Mouse (Mus musculus): Measurements from ENCODE around the gene Stub1. TPM values are rescaled to one million over a fixed set of nuclear protein-coding genes. Genes with fewer than 3 reads are reported as not detected.

Stub1 gene
- total RNA-seq, 2 experiments from 2014 or later = 149 to 158 TPM

- DNase-seq = no peak
Measured at GRCm38 (mm10) chr17:25786280-25786679, 46.9 kb downstream of the Stub1 start, which contains the start of gene Ccdc78. Ccdc78 (plus strand) TSS chr17:25786580.

GRCm38 (mm10) chr17:25785281-25785745, 47.9 kb downstream of the Stub1 start, which contains the start of gene Haghl:
Haghl (minus strand) TSS chr17:25785673.
- peak; percentile 96 for DNase-seq

GRCm38 (mm10) chr17:25783861-25784574, 49.2 kb downstream of the Stub1 start:
- DNase-seq = no peak

DNA sequence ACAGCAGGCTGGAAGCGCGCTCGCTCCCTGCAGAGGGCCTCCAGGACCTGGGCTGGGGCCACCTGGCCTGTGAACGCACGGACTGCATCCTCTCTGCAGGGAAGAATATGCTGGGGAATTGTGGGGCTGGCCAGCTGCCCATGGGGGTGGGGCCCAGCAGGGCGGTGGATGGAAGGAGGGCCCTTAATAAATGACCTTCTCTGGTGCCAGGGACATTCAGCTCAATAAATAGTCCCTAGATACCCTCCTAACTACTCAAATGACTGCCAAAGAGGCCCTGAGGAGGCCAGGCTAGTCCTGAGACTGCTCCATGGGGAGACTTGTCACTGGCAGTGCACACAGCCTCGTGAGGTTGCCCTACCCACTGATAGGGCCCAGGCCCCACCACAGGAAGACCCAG, 50.1 kb downstream of the Stub1 start:
- peak; percentile 62 for DNase-seq

DNA sequence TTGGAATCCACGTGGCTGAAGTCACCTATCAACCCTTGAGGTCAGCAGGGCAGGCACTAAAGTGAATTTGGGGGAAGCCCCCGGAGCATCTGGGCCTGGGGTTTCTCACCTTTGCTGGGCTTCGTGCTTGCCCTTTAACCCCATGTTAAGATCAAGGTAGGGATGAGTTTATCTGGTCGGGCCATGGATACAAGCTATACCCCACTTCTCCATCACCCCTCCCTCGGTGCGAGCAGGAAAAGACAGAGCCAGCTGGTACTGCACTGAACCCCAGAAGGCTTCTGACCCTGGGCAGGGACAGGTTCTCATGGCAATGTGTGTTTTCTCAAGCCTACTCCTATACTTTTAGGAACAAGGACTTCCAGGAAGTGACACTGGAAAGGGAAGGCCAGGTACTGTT, 51.9 kb downstream of the Stub1 start:
- no peak for DNase-seq

Small RNA genes lying within 50 kb of the gene (microRNA-seq; reads per million reads assigned to microRNA genes)
- gene Mir3082 = 1.4 to 2.1 reads per million in 2 experiments
- gene Mir6966 = 2.4 to 4.1 reads per million in 2 experiments

Other genes with a start within 250 kb of the Stub1 start
- 1 to 10 TPM in 1 of 2 experiments, not detected in 1; 2.3 TPM for gene Gng13, start 116.2 kb downstream of the Stub1 start, total RNA-seq (2021)
- gene Chtf18, start 106.0 kb downstream of the Stub1 start, total RNA-seq (2021) = 10 to 100 TPM; 12.6 to 13.6 TPM
- 1 to 10 TPM; 5.4 to 6.6 TPM for gene Rpusd1, start 105.7 kb downstream of the Stub1 start, total RNA-seq (2021)
- gene Mslnl, start 97.4 kb downstream of the Stub1 start, total RNA-seq (2021) = not detected
- 10 to 100 TPM; 38.4 to 43.3 TPM for gene Msln, start 79.0 kb downstream of the Stub1 start, total RNA-seq (2021)
- gene Narfl, start 59.6 kb downstream of the Stub1 start, total RNA-seq (2021) = 10 to 100 TPM; 41.7 to 46.9 TPM
- gene Haghl, start 47.7 kb downstream of the Stub1 start, total RNA-seq (2021) = 10 to 100 TPM; 27.8 to 29.4 TPM
- not detected for gene Ccdc78, start 46.8 kb downstream of the Stub1 start, total RNA-seq (2021)
- gene Fam173a, start 40.5 kb downstream of the Stub1 start, total RNA-seq (2021) = 10 to 100 TPM; 41.0 to 44.2 TPM
- 1 to 10 TPM in 1 of 2 experiments, under 1 TPM in 1; 0.86 to 1.2 TPM for gene AC134908.4, start 37.7 kb downstream of the Stub1 start, total RNA-seq (2021)
- 10 to 100 TPM; 48.4 to 49.3 TPM for gene Metrn, start 36.3 kb downstream of the Stub1 start, total RNA-seq (2021)
- 1 to 10 TPM in 1 of 2 experiments, under 1 TPM in 1; 0.93 to 1.2 TPM for gene Fbxl16, start 24.3 kb downstream of the Stub1 start, total RNA-seq (2021)
- gene Wdr24, start 9.8 kb downstream of the Stub1 start, total RNA-seq (2021) = 10 to 100 TPM in 1 of 2 experiments, 1 to 10 TPM in 1; 10.0 to 12.3 TPM
- 10 to 100 TPM; 34.7 to 37.4 TPM for gene Jmjd8, start 4.5 kb downstream of the Stub1 start, total RNA-seq (2021)
- 1 to 10 TPM; 2.0 to 2.5 TPM for gene Rhbdl1, start 3.9 kb upstream of the Stub1 start, total RNA-seq (2021)
- gene Gm20683, start 8.4 kb upstream of the Stub1 start, total RNA-seq (2021) = 1 to 10 TPM; 1.8 to 2.6 TPM
- 10 to 100 TPM; 77.1 to 78.4 TPM for gene Rhot2, start 11.4 kb upstream of the Stub1 start, total RNA-seq (2021)
- 10 to 100 TPM; 14.4 to 15.1 TPM for gene Wdr90, start 28.1 kb upstream of the Stub1 start, total RNA-seq (2021)
- 100 to 1,000 TPM; 195 to 217 TPM for gene Mcrip2, start 35.4 kb upstream of the Stub1 start, total RNA-seq (2021)
- gene Mettl26, start 41.7 kb upstream of the Stub1 start, total RNA-seq (2021) = 10 to 100 TPM; 10.8 to 11.7 TPM
- 1 to 10 TPM in 1 of 2 experiments, under 1 TPM in 1; 0.70 to 1.1 TPM for gene Wfikkn1, start 47.5 kb upstream of the Stub1 start, total RNA-seq (2021)
- 10 to 100 TPM; 16.1 to 16.6 TPM for gene Rab40c, start 86.3 kb upstream of the Stub1 start, total RNA-seq (2021)
- gene Pigq, start 111.5 kb upstream of the Stub1 start, total RNA-seq (2021) = 10 to 100 TPM; 86.0 to 89.4 TPM
- not detected for gene Nhlrc4, start 111.6 kb upstream of the Stub1 start, total RNA-seq (2021)
- gene A930017K11Rik, start 119.2 kb upstream of the Stub1 start, total RNA-seq (2021) = not detected
- 10 to 100 TPM; 13.0 to 16.7 TPM for gene Capn15, start 152.4 kb upstream of the Stub1 start, total RNA-seq (2021)
- 10 to 100 TPM; 21.0 to 22.9 TPM for gene Rab11fip3, start 236.2 kb upstream of the Stub1 start, total RNA-seq (2021)